Mouse (Mus musculus) lung, postnatal 0 days (tissue): ENCODE results near the gene Irgm1.

Experiments
- CTCF ChIP-seq: IDR thresholded peaks from 2 replicates; pipeline ENCODE4 v1.5.1; 2016; ENCODE audit warnings: antibody characterized with exemption, mild to moderate bottlenecking
- EP300 ChIP-seq: IDR thresholded peaks from 2 replicates; pipeline ENCODE4 v1.6.1; 2016; ENCODE audit warnings: antibody characterized with exemption, mild to moderate bottlenecking, control low read depth

GRCm38 (mm10) chr11:48826752-48827096 is 44.8 kb downstream of the Irgm1 start:
- TF ChIP-seq EP300 = no peak
- TF ChIP-seq CTCF = no peak
